Mouse (Mus musculus) spleen, adult 2 months (tissue): Measurements from ENCODE around the gene Lsp1.

Source experiments
- CTCF ChIP-seq: fragments of 200-500 bp; IDR thresholded peaks from 2 replicates; pipeline ENCODE4 v1.5.1; 2011; ENCODE audit warnings: mild to moderate bottlenecking, inconsistent platforms; ENCODE audit not compliant: insufficient read depth, insufficient read length, insufficient replicate concordance; ENCODE audit errors: extremely low read depth
- POLR2A ChIP-seq: fragments of 200-500 bp; IDR thresholded peaks from 2 replicates; pipeline ENCODE4 v1.6.1; 2011; ENCODE audit warnings: low read depth, low read length, inconsistent platforms

DNA sequence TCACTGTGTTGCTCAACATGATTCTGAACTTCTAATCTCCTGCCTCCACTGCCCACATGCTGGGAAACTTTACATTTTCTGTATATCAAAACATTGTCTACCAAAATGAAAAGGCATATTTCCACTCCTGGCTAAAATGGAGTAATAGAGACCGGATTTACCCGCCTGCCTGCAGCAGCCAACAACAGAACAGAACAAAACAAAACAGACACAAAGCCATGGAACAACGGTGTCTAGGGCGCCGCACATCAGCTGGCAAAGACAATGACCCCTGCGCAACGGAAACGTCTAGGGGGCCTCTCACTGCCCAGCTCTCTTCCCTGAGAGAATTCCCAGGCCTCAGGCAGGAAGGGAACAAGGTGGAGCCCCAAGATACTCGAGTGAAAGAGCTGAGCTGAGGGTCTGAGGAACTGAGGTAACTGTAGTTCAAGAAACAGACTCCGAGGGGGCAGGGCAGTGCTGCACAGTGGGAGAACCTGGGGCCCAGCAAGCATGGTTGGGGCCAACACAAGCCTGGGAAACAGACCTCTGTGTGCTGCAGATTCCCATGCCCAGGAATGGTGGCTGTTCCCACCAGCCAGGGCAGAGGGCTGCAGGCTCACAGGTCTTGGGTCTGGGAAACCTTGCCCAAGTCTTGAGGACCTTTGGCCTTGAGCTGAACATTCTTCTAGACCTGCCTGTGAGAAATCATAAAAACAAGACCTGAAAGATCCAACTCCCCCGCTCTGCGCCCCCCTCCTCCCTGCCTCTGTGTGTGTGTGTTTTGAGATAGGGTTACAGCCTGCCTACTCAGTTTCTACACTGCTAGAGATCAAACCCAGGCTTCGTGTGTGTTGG lies 65.0 kb downstream of the Lsp1 start:
- TF ChIP-seq POLR2A (no peak), CTCF (no peak)
